Mouse (Mus musculus) liver, postnatal 0 days (tissue): ENCODE measurements around the gene Prex1. TPM values are rescaled to one million over a fixed set of nuclear protein-coding genes. Genes with fewer than 3 reads are reported as not detected.

ENCODE experiments used
- ATAC-seq: fragments of 200-750 bp; cut with Nextera tagmentation; 2 replicates; pipeline ENCODE4 v1.8.0; 2017; ENCODE audit warnings: mild to moderate bottlenecking, moderate library complexity
- DNase-seq: peaks from one replicate; pipeline ENCODE4 v3.0.0-alpha.2; 2016
- H3K27ac ChIP-seq: fragments of 300-500 bp; sonication (generic); 2 replicates; pipeline ENCODE4 v1.5.1; 2014; ENCODE audit warnings: antibody characterized with exemption, moderate library complexity, mild to moderate bottlenecking, low read depth
- H3K27me3 ChIP-seq: fragments of 300-500 bp; sonication (generic); 2 replicates; pipeline ENCODE4 v1.6.1; 2014; ENCODE audit warnings: low read length, control low read depth, mixed read lengths; ENCODE audit not compliant: insufficient read depth
- H3K36me3 ChIP-seq: fragments of 300-500 bp; sonication (generic); replicated peaks from 2 replicates; pipeline ENCODE4 v1.6.1; 2014; ENCODE audit warnings: mild to moderate bottlenecking, control low read depth, low read length, moderate library complexity, mixed read lengths; ENCODE audit not compliant: insufficient read depth
- H3K4me1 ChIP-seq: fragments of 300-500 bp; sonication (generic); 2 replicates; pipeline ENCODE4 v1.6.1; 2014; ENCODE audit warnings: antibody characterized with exemption, mild to moderate bottlenecking, control low read depth; ENCODE audit not compliant: insufficient read depth
- H3K4me2 ChIP-seq: fragments of 300-500 bp; sonication (generic); 2 replicates; pipeline ENCODE4 v1.6.1; 2014; ENCODE audit warnings: low read depth, mild to moderate bottlenecking, low read length, moderate library complexity, mixed read lengths
- H3K4me3 ChIP-seq: fragments of 300-500 bp; sonication (generic); 2 replicates; pipeline ENCODE4 v1.5.1; 2014; ENCODE audit warnings: low read depth, low read length
- H3K9ac ChIP-seq: fragments of 300-500 bp; sonication (generic); replicated peaks from 2 replicates; pipeline ENCODE4 v1.6.1; 2014; ENCODE audit warnings: mild to moderate bottlenecking, moderate library complexity
- H3K9me3 ChIP-seq: fragments of 300-500 bp; sonication (generic); 2 replicates; pipeline ENCODE4 v1.6.1; 2016; ENCODE audit warnings: mild to moderate bottlenecking, control low read depth, low read length, mixed read lengths
- CTCF ChIP-seq: sonication (generic); IDR thresholded peaks from 2 replicates; pipeline ENCODE4 v1.5.1; 2016; ENCODE audit warnings: antibody characterized with exemption, low read depth
- EP300 ChIP-seq: IDR thresholded peaks from 2 replicates; pipeline ENCODE4 v1.6.1; 2016; ENCODE audit warnings: antibody characterized with exemption, low read depth, mild to moderate bottlenecking
- WGBS: fragments of 180-500 bp; shearing (Covaris S2); extraction: QIAGEN DNeasy Blood & Tissue Kit; methylation state at CpG from one replicate; pipeline ENCODE4 v1.1.7; 2014; ENCODE audit not compliant: insufficient replicate concordance; 5-methylcytosine and 5-hydroxymethylcytosine counted together
- polyA plus RNA-seq: library from polyadenylated mRNA; unstranded; fragments of >200 nt; fragmentation: Nextera tagmentation; extraction: Ambion mirVana; gene quantifications from 2 replicates; pipeline ENCODE4 v1.2.1, GENCODE M21; 2015

The Prex1 gene
- polyA plus RNA-seq, 1 experiment from 2014 or later: 6.3 TPM

- no peaks in the 10 kb centered on the region for H3K4me1 ChIP-seq
- H3K4me3 ChIP-seq: no peak overlapping the region
- no peaks in the 10 kb centered on the region for H3K27me3 ChIP-seq
- DNase-seq (no peak), ATAC-seq (no peak)
- H3K4me2 ChIP-seq: no peak overlapping the region
- no peaks in the 10 kb centered on the region for H3K9me3 ChIP-seq
- H3K27ac ChIP-seq: no peak overlapping the region
- WGBS: 88% methylated on average over 11 of the region's 11 CpGs
- no peak overlapping the region for H3K9ac ChIP-seq
- no peak for TF ChIP-seq CTCF
- no peak for TF ChIP-seq EP300
- H3K36me3 ChIP-seq: no peaks in the 10 kb centered on the region
These were observed 178.1 kb downstream of the Prex1 start for GRCm38 (mm10) chr2:166535519-166535918.

- no peak overlapping the region for H3K27ac ChIP-seq
- H3K27me3 ChIP-seq: no peaks in the 10 kb centered on the region
- no peak for ATAC-seq
- DNase-seq: no peak
- no peak overlapping the region for H3K4me3 ChIP-seq
- H3K4me2 ChIP-seq: no peak overlapping the region
- H3K9me3 ChIP-seq: peaks cover 4% of the 10 kb centered on the region; the same call in 1 of the 2 replicates
- 71% methylated on average over 9 of the region's 9 CpGs for WGBS
- TF ChIP-seq CTCF (no peak), EP300 (no peak)
- H3K9ac ChIP-seq: no peak overlapping the region
- H3K36me3 ChIP-seq: no peaks in the 10 kb centered on the region
- H3K4me1 ChIP-seq: 0 out of 2 replicates have a peak, but pooled peaks cover 3% of the 10 kb centered on the region
These were observed 187.4 kb downstream of the Prex1 start for GRCm38 (mm10) chr2:166526204-166526603.

GRCm38 (mm10) chr2:166523156-166523890 is 190.3 kb downstream of the Prex1 start:
- Histone ChIP-seq H3K27me3 (peaks cover 2% of the 10 kb centered on the region; the same call in 1 of the 2 replicates), H3K9me3 (no peaks in the 10 kb centered on the region), H3K27ac (no peak overlapping the region), H3K4me1 (0 out of 2 replicates have a peak, but pooled peaks cover 3% of the 10 kb centered on the region), H3K4me3 (no peak overlapping the region), H3K36me3 (no peaks in the 10 kb centered on the region), H3K4me2 (no peak overlapping the region), H3K9ac (no peak overlapping the region)
- WGBS: 82% methylated on average over 10 of the region's 10 CpGs
- TF ChIP-seq CTCF (no peak), EP300 (no peak)
- DNase-seq: no peak
- ATAC-seq: no peak

GRCm38 (mm10) chr2:166522612-166523120 is 191.0 kb downstream of the Prex1 start:
- Histone ChIP-seq H3K27me3 (peaks cover 4% of the 10 kb centered on the region; the same call in 1 of the 2 replicates), H3K36me3 (no peaks in the 10 kb centered on the region), H3K4me2 (no peak overlapping the region), H3K9me3 (no peaks in the 10 kb centered on the region), H3K4me3 (no peak overlapping the region), H3K27ac (no peak overlapping the region), H3K9ac (no peak overlapping the region), H3K4me1 (0 out of 2 replicates have a peak, but pooled peaks cover 3% of the 10 kb centered on the region)
- DNase-seq (no peak), ATAC-seq (no peak)
- TF ChIP-seq EP300: no peak
- no peak for TF ChIP-seq CTCF
- 78% methylated on average over 15 of the region's 15 CpGs for WGBS

- TF ChIP-seq EP300 (no peak), CTCF (no peak)
- Histone ChIP-seq H3K9ac (no peak overlapping the region), H3K27ac (no peak overlapping the region), H3K4me1 (0 out of 2 replicates have a peak, but pooled peaks cover 6% of the 10 kb centered on the region), H3K36me3 (no peaks in the 10 kb centered on the region), H3K27me3 (peaks cover 4% of the 10 kb centered on the region; the same call in 1 of the 2 replicates), H3K4me2 (0 out of 2 replicates have a peak overlapping the region, but pooled peaks have one; percentile 7), H3K4me3 (no peak overlapping the region), H3K9me3 (no peaks in the 10 kb centered on the region)
- ATAC-seq: no peak
- DNase-seq: no peak
- WGBS: 46% methylated on average over 16 of the region's 16 CpGs
These were observed 191.6 kb downstream of the Prex1 start for GRCm38 (mm10) chr2:166521878-166522611.

- no peak overlapping the region for H3K9ac ChIP-seq
- no peak overlapping the region for H3K4me2 ChIP-seq
- ATAC-seq: no peak
- no peak for DNase-seq
- TF ChIP-seq CTCF (no peak), EP300 (no peak)
- H3K4me3 ChIP-seq: no peak overlapping the region
- H3K27ac ChIP-seq: no peak overlapping the region
- WGBS: 88% methylated on average over 5 of the region's 5 CpGs
- no peaks in the 10 kb centered on the region for H3K36me3 ChIP-seq
- H3K4me1 ChIP-seq: 0 out of 2 replicates have a peak, but pooled peaks cover 6% of the 10 kb centered on the region
- no peaks in the 10 kb centered on the region for H3K9me3 ChIP-seq
- H3K27me3 ChIP-seq: peaks cover 4% of the 10 kb centered on the region; the same call in 1 of the 2 replicates
These were observed 192.2 kb downstream of the Prex1 start for GRCm38 (mm10) chr2:166521461-166521860.
